Mouse (Mus musculus): ENCODE data around the gene Gjb5.

- TF ChIP-seq POLR2A (IDR thresholded peaks at IDR 0.05; ENCODE audit: control insufficient read depth, low read depth, low read length) (no peak), CTCF (IDR thresholded peaks at IDR 0.05; ENCODE audit: control insufficient read depth, insufficient read depth, insufficient replicate concordance, low read depth, low read length) (no peak)
Measured at GRCm38 (mm10) chr4:127325276-127325675, 32.7 kb downstream of the Gjb5 start.

Data from testis, adult 2 months (tissue).